Comparison of ENCODE assay signal across 8 mouse cellular contexts in genomic region chr4:137897298-137897612, GRCm38 (mm10). TPM values are rescaled to one million over a fixed set of nuclear protein-coding genes. Genes with fewer than 3 reads are reported as not detected.
DNase-seq lines count a peak whose midpoint lies in the region; ATAC-seq and TF ChIP-seq lines count a peak whose summit lies in the region.

No protein-coding gene starts in this region.

- H3K27ac ChIP-seq in intestine, embryonic 14.5 days (ENCODE audit: low read depth), result peak overlapping the region; percentile 76
- no peak overlapping the region for H3K27ac ChIP-seq in intestine, postnatal 0 days (ENCODE audit: low read depth, low read length)
- H3K27ac ChIP-seq in embryonic fibroblast, embryonic 13.5 days (ENCODE audit: insufficient read depth, low read length), result peak overlapping the region; percentile 28; the same call in 1 of the 2 replicates
- H3K27ac ChIP-seq in limb, embryonic 12.5 days, result peak overlapping the region; percentile 80
- H3K27ac ChIP-seq in neural tube, embryonic 14.5 days (ENCODE audit: low read depth, low read length), result peak overlapping the region; percentile 81

- H3K9ac ChIP-seq in intestine, embryonic 14.5 days (ENCODE audit: low read length), result no peak overlapping the region
- no peak overlapping the region for H3K9ac ChIP-seq in intestine, postnatal 0 days (ENCODE audit: low read depth, low read length)
- peak overlapping the region; percentile 34; the same call in 1 of the 2 replicates for H3K9ac ChIP-seq in limb, embryonic 12.5 days (replicated peaks)
- no peak overlapping the region for H3K9ac ChIP-seq in neural tube, embryonic 14.5 days (replicated peaks; ENCODE audit: low read depth, low read length)

- no peak overlapping the region for H3K4me3 ChIP-seq in intestine, embryonic 14.5 days (ENCODE audit: low read depth, low read length)
- no peak overlapping the region for H3K4me3 ChIP-seq in intestine, postnatal 0 days (ENCODE audit: low read depth, low read length)
- H3K4me3 ChIP-seq in embryonic fibroblast, embryonic 13.5 days (ENCODE audit: insufficient read depth, low read length), result no peak overlapping the region
- H3K4me3 ChIP-seq in limb, embryonic 12.5 days (replicated peaks), result no peak overlapping the region
- no peak overlapping the region for H3K4me3 ChIP-seq in neural tube, embryonic 14.5 days (ENCODE audit: low read depth, low read length)

- 11% methylated on average over 8 of the region's 8 CpGs for WGBS in intestine, embryonic 14.5 days
- 41% methylated on average over 8 of the region's 8 CpGs for WGBS in intestine, postnatal 0 days
- 10% methylated on average over 8 of the region's 8 CpGs for WGBS in limb, embryonic 12.5 days
- WGBS in neural tube, embryonic 14.5 days, result 18% methylated on average over 8 of the region's 8 CpGs

- no peaks in the 10 kb centered on the region for H3K36me3 ChIP-seq in intestine, embryonic 14.5 days (ENCODE audit: control insufficient read depth, insufficient read depth, low read length)
- H3K36me3 ChIP-seq in intestine, postnatal 0 days (ENCODE audit: control insufficient read depth, insufficient read depth), result no peaks in the 10 kb centered on the region
- no peaks in the 10 kb centered on the region for H3K36me3 ChIP-seq in limb, embryonic 12.5 days
- H3K36me3 ChIP-seq in neural tube, embryonic 14.5 days (ENCODE audit: control insufficient read depth, insufficient read depth, low read length), result no peaks in the 10 kb centered on the region

- no peak; the same call in 1 of the 2 replicates for ATAC-seq in intestine, embryonic 14.5 days (replicated peaks; ENCODE audit: low FRiP score, low TSS enrichment, low read depth)
- ATAC-seq in intestine, postnatal 0 days, result no peak
- ATAC-seq in limb, embryonic 12.5 days (ENCODE audit: insufficient number of reproducible peaks, insufficient read depth, low FRiP score, low TSS enrichment, low read depth), result no peak; the same call in 1 of the 2 replicates
- peak; percentile 52; the same call in 1 of the 2 replicates for ATAC-seq in neural tube, embryonic 14.5 days (ENCODE audit: low read depth)
- no peak for ATAC-seq in granulocyte monocyte progenitor cell, adult 5-6 weeks (replicated peaks; ENCODE audit: poor library complexity, severe bottlenecking)

- H3K27me3 ChIP-seq in intestine, embryonic 14.5 days (replicated peaks; ENCODE audit: control insufficient read depth, insufficient read depth, low read length), result no peaks in the 10 kb centered on the region
- no peaks in the 10 kb centered on the region for H3K27me3 ChIP-seq in intestine, postnatal 0 days (replicated peaks; ENCODE audit: control insufficient read depth, insufficient read depth, low read length)
- no peaks in the 10 kb centered on the region for H3K27me3 ChIP-seq in limb, embryonic 12.5 days
- H3K27me3 ChIP-seq in neural tube, embryonic 14.5 days (ENCODE audit: control insufficient read depth, insufficient read depth, low read length), result no peaks in the 10 kb centered on the region

- TF ChIP-seq CTCF in intestine, postnatal 0 days (IDR thresholded peaks at IDR 0.05; ENCODE audit: low read depth), result no peak
- TF ChIP-seq CTCF in embryonic fibroblast, embryonic 13.5 days (IDR thresholded peaks at IDR 0.05; ENCODE audit: borderline replicate concordance, insufficient read depth, low read length), result no peak

- peak overlapping the region; percentile 18; the same call in 1 of the 2 replicates for H3K4me2 ChIP-seq in intestine, embryonic 14.5 days (ENCODE audit: low read length)
- no peak overlapping the region for H3K4me2 ChIP-seq in intestine, postnatal 0 days (replicated peaks; ENCODE audit: low read depth)
- no peak overlapping the region; the same call in 1 of the 2 replicates for H3K4me2 ChIP-seq in limb, embryonic 12.5 days
- 0 out of 2 replicates have a peak overlapping the region, but pooled peaks have one; percentile 7 for H3K4me2 ChIP-seq in neural tube, embryonic 14.5 days (ENCODE audit: low read depth, low read length)

- no peak for DNase-seq in intestine, embryonic 14.5 days (ENCODE audit: low spot score)
- peak; percentile 77 for DNase-seq in heart, adult 8-10 months (ENCODE audit: low spot score)
- peak; percentile 69 to 75 for DNase-seq in kidney, adult 8-10 months

- peaks cover 41% of the 10 kb centered on the region for H3K4me1 ChIP-seq in intestine, embryonic 14.5 days (replicated peaks; ENCODE audit: control insufficient read depth, insufficient read depth, low read length)
- H3K4me1 ChIP-seq in intestine, postnatal 0 days (replicated peaks; ENCODE audit: control insufficient read depth, insufficient read depth, low read length), result no peaks in the 10 kb centered on the region; the same call in 1 of the 2 replicates
- H3K4me1 ChIP-seq in embryonic fibroblast, embryonic 13.5 days (ENCODE audit: control insufficient read depth, insufficient read depth, low read length), result peaks cover 13% of the 10 kb centered on the region
- H3K4me1 ChIP-seq in limb, embryonic 12.5 days (replicated peaks), result peaks cover 57% of the 10 kb centered on the region
- H3K4me1 ChIP-seq in neural tube, embryonic 14.5 days (ENCODE audit: control insufficient read depth, insufficient read depth, low read length), result peaks cover 24% of the 10 kb centered on the region

- H3K9me3 ChIP-seq in intestine, embryonic 14.5 days (ENCODE audit: control insufficient read depth, low read length), result no peaks in the 10 kb centered on the region
- H3K9me3 ChIP-seq in intestine, postnatal 0 days (ENCODE audit: control insufficient read depth), result no peaks in the 10 kb centered on the region
- no peaks in the 10 kb centered on the region for H3K9me3 ChIP-seq in limb, embryonic 12.5 days
- no peaks in the 10 kb centered on the region for H3K9me3 ChIP-seq in neural tube, embryonic 14.5 days (ENCODE audit: control insufficient read depth, low read length)

- no peak for TF ChIP-seq POLR2A in embryonic fibroblast, embryonic 13.5 days (IDR thresholded peaks at IDR 0.05; ENCODE audit: low read depth, low read length)

RNA-seq across cellular contexts. Expression of gene Ece1, which starts 35.2 kb away (rescaled TPM):
- 94.2 and 96.9 TPM in 2 replicates for polyA plus RNA-seq in intestine, embryonic 14.5 days (2014; fragmentation: Nextera tagmentation; extraction: Ambion mirVana)
- 44.9 and 49.1 TPM in 2 replicates for polyA plus RNA-seq in intestine, postnatal 0 days (2015; fragmentation: Nextera tagmentation; extraction: Ambion mirVana)
- 65.4 and 94.5 TPM in 2 replicates for polyA plus RNA-seq in embryonic fibroblast, embryonic 13.5 days (2011; ENCODE audit: insufficient read length, low read depth, missing spikeins)
- 100 to 1,000 TPM; 101 to 124 (median 116) TPM for total RNA-seq in heart, adult 8-10 months (2022)
- polyA plus RNA-seq in limb, embryonic 12.5 days (2016; fragmentation: Nextera tagmentation; extraction: Ambion mirVana), result 23.9 and 24.5 TPM in 2 replicates
- polyA plus RNA-seq in neural tube, embryonic 14.5 days (2014; fragmentation: Nextera tagmentation; extraction: Ambion mirVana), result 24.9 and 31.3 TPM in 2 replicates
- total RNA-seq in granulocyte monocyte progenitor cell, adult 5-6 weeks (2014; fragmentation: Nextera tagmentation), result 8.4 and 12.3 TPM in 2 replicates
- total RNA-seq in granulocyte monocyte progenitor cell, adult 5-6 weeks (2017), result 3.7 and 4.8 TPM in 2 replicates

Comparison
In these comparisons a context has a peak if more than half of its experiments do, and no peak if none do; other contexts are left out.
1. H3K4me2 ChIP-seq: peak in intestine, embryonic 14.5 days (single experiment) and neural tube, embryonic 14.5 days (single experiment); none in intestine, postnatal 0 days (single experiment) and limb, embryonic 12.5 days (single experiment).